Comparison of ENCODE assay signal across 8 mouse cellular contexts in the genomic region with DNA sequence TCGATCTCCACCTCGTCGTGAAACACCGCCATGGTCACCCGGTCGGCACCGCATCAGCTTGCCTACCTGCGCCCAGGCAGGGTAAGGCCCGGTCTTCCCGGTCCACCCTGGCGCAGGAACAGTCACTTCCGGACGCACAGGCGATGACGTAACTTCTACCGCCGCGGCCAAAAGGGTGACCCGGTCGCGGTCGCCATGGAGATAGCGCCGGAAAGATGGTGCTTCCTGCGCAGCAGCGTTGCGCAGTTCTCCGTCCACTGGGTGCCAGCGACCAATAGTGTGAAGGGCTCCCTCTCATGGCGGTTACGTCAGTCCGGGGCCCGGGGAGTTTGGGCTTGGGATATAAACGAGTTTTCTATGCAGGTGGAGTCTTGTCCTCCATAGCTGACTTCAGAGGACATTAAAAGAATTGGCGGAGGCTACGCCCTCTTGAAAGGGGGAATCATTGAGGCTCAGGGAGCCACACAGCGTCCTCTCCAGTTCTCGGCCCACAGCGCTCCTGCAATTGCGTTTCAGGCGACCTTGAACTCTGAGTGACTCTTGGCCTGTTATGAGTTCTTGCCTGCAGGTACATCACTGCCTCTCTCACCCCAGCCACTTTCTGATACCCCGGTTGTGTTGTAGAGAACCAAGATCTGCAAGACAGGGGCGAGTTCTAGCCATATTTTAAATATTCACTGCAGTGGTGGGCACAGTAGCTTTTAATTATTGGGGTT. TPM values are rescaled to one million over a fixed set of nuclear protein-coding genes. Genes with fewer than 3 reads are reported as not detected.
A peak's percentile ranks its signal among the peaks of the same experiment; 100 is the strongest.
DNase-seq lines count a peak whose midpoint lies in the region; ATAC-seq and TF ChIP-seq lines count a peak whose summit lies in the region.

Gene Dph3 (minus strand): TSS at position 244 of the 716 bp plus-strand sequence.

- TF ChIP-seq CTCF in gastrocnemius, adult 2 months (IDR thresholded peaks at IDR 0.05): peak; percentile 57
- TF ChIP-seq CTCF in hindbrain, postnatal 0 days (IDR thresholded peaks at IDR 0.05; ENCODE audit: low read depth): peak; percentile 75
- TF ChIP-seq CTCF in left cerebral cortex, adult 2 months (IDR thresholded peaks at IDR 0.05): peak; percentile 53

- no peaks in the 10 kb centered on the region for H3K27me3 ChIP-seq in hindbrain, postnatal 0 days (ENCODE audit: insufficient read depth, low read length)

- H3K4me1 ChIP-seq in hindbrain, postnatal 0 days (ENCODE audit: insufficient read depth, low read length): 0 out of 2 replicates have a peak, but pooled peaks cover 4% of the 10 kb centered on the region

- peak within 1 kb of the TSS; percentile 72 for H3K4me3 ChIP-seq in gastrocnemius, adult 2 months
- H3K4me3 ChIP-seq in hindbrain, postnatal 0 days (ENCODE audit: low read length): peak within 1 kb of the TSS; percentile 70
- H3K4me3 ChIP-seq in left cerebral cortex, adult 2 months: peak within 1 kb of the TSS; percentile 58

- ATAC-seq in common myeloid progenitor, adult 5-6 weeks (replicated peaks; ENCODE audit: low read depth, poor library complexity, severe bottlenecking): peak; percentile 88
- peak; percentile 99 for ATAC-seq in hindbrain, postnatal 0 days
- ATAC-seq in megakaryocyte, adult 5-6 weeks (ENCODE audit: poor library complexity, severe bottlenecking): peak; percentile 95

- H3K36me3 ChIP-seq in hindbrain, postnatal 0 days (ENCODE audit: insufficient read depth, low read length): peaks cover 21% of the 10 kb centered on the region

- H3K4me2 ChIP-seq in hindbrain, postnatal 0 days (ENCODE audit: low read depth, low read length): peak within 1 kb of the TSS; percentile 87

- H3K27ac ChIP-seq in gastrocnemius, adult 2 months: peak within 1 kb of the TSS; percentile 94
- peak within 1 kb of the TSS; percentile 80 for H3K27ac ChIP-seq in hindbrain, postnatal 0 days
- peak within 1 kb of the TSS; percentile 96 for H3K27ac ChIP-seq in left cerebral cortex, adult 2 months

- no peaks in the 10 kb centered on the region for H3K9me3 ChIP-seq in hindbrain, postnatal 0 days (ENCODE audit: low read length)

- intact Hi-C loops in gastrocnemius, adult 2 months (cut with DNase I): loop anchor here (5.0 to 10.0 kb wide), 2 partner anchors 591 to 698 kb away; partner anchors contain the start of genes Eaf1 and Mettl6
- intact Hi-C loops in left cerebral cortex, adult 2 months (cut with DNase I): loop anchor here (10.0 kb wide), 1 partner anchor 591 kb away; the partner anchor contains the start of genes Eaf1 and Mettl6

- DNase-seq in ZHBTc4 (ENCODE audit: low read depth, low spot score): peak; percentile 99
- DNase-seq in gastrocnemius, adult 2 months: peak; percentile 99
- peak; percentile 99 for DNase-seq in hindbrain, postnatal 0 days (ENCODE audit: low spot score)
- DNase-seq in left cerebral cortex, adult 2 months (ENCODE audit: extremely low spot score in 1 of 2, low spot score in 2 of 2): peak; percentile 99
- peak; percentile 100 for DNase-seq in right cerebral cortex, adult 2 months (ENCODE audit: low spot score in 2 of 2)
- DNase-seq in urinary bladder, postnatal 14 days (ENCODE audit: low spot score): peak; percentile 99

- WGBS in hindbrain, postnatal 0 days: under 1% methylated on average over 43 of the region's 43 CpGs

- peak within 1 kb of the TSS; percentile 48 for H3K9ac ChIP-seq in hindbrain, postnatal 0 days (replicated peaks; ENCODE audit: low read length)

RNA-seq across cellular contexts. Expression of gene Dph3, which starts in this region (rescaled TPM):
- 40.1 and 54.3 TPM in 2 replicates for total RNA-seq in common myeloid progenitor, adult 5-6 weeks (2017)
- total RNA-seq in gastrocnemius, adult 2 months (2021): 100 to 1,000 TPM; 110 to 122 TPM
- 45.3 and 46.3 TPM in 2 replicates for total RNA-seq in hindbrain, postnatal 0 days (2014; rRNA removed)
- 75.8 and 78.2 TPM in 2 replicates for polyA plus RNA-seq in hindbrain, postnatal 0 days (2015; fragmentation: Nextera tagmentation; extraction: Ambion mirVana)
- 10 to 100 TPM; 45.3 to 46.2 TPM for total RNA-seq in left cerebral cortex, adult 2 months (2021)
- total RNA-seq in megakaryocyte, adult 5-6 weeks (2015): 68.8 and 77.3 TPM in 2 replicates
- total RNA-seq in megakaryocyte, adult 5-6 weeks (2017): 38.8 and 40.5 TPM in 2 replicates

Comparison
In these comparisons a context has a peak if more than half of its experiments do, and no peak if none do; other contexts are left out.
1. Peak in every context shown above with its lines: DNase-seq, ATAC-seq, H3K4me3 ChIP-seq and H3K27ac ChIP-seq.